Mouse (Mus musculus) adrenal gland, adult 2 months (tissue): ENCODE results near the gene Wfdc2. TPM values are rescaled to one million over a fixed set of nuclear protein-coding genes. Genes with fewer than 3 reads are reported as not detected.
A peak's percentile ranks its signal among the peaks of the same experiment; 100 is the strongest.
"Not testable (repeated sequence)": the region's sequence is repeated elsewhere in the genome, so short reads cannot be mapped to it uniquely, and the experiment has no call there.

ENCODE experiments used
- DNase-seq: peaks from one replicate; pipeline ENCODE4 v3.0.0; 2021
- polyA plus RNA-seq: library from polyadenylated mRNA; depleted of rRNA; stranded (reverse); fragments of >200 nt; gene quantifications from 2 replicates; pipeline ENCODE4 v1.2.3, GENCODE M21; 2012
- total RNA-seq, 2 experiments: library from RNA; stranded (reverse); gene quantifications; 2 replicates each; pipeline ENCODE4 v1.2.3; 2021

Wfdc2 gene
- total and polyA plus RNA-seq, 3 experiments, result 0.51 TPM; not detected in 2

- no peak for DNase-seq
Observed at GRCm38 (mm10) chr2:164549338-164549737, 12.9 kb upstream of the Wfdc2 start.

- DNase-seq, result no peak
Observed at GRCm38 (mm10) chr2:164549963-164550894, 12.0 kb upstream of the Wfdc2 start.

GRCm38 (mm10) chr2:164550895-164551269 lies 11.3 kb upstream of the Wfdc2 start:
- no peak for DNase-seq

- DNase-seq, result no peak
Observed at GRCm38 (mm10) chr2:164551502-164551901, 10.7 kb upstream of the Wfdc2 start.

- no peak for DNase-seq
Observed at GRCm38 (mm10) chr2:164558426-164558825, 3.8 kb upstream of the Wfdc2 start.

GRCm38 (mm10) chr2:164558991-164559645 lies 3.1 kb upstream of the Wfdc2 start:
- DNase-seq, result no peak

- DNase-seq, result peak; percentile 76
Observed at GRCm38 (mm10) chr2:164560106-164560505, 2.1 kb upstream of the Wfdc2 start.

- DNase-seq, result peak; percentile 10
Observed at GRCm38 (mm10) chr2:164563339-164564038, 1.3 kb downstream of the Wfdc2 start.

GRCm38 (mm10) chr2:164564346-164564745 lies 2.1 kb downstream of the Wfdc2 start:
- DNase-seq, result no peak

GRCm38 (mm10) chr2:164566997-164567396 lies 4.8 kb downstream of the Wfdc2 start:
- DNase-seq, result no peak

GRCm38 (mm10) chr2:164567460-164567859 lies 5.2 kb downstream of the Wfdc2 start:
- DNase-seq, result no peak

GRCm38 (mm10) chr2:164573359-164573758 lies 11.1 kb downstream of the Wfdc2 start, which contains the start of gene Spint3:
Spint3 (minus strand) TSS chr2:164573459.
- DNase-seq, result not testable (repeated sequence)

GRCm38 (mm10) chr2:164585025-164585725 lies 23.0 kb downstream of the Wfdc2 start, which contains the start of gene Wfdc6a:
Wfdc6a (minus strand) TSS chr2:164585447.
- peak; percentile 34 for DNase-seq

GRCm38 (mm10) chr2:164592014-164592413 lies 29.8 kb downstream of the Wfdc2 start:
- peak; percentile 33 for DNase-seq

- no peak for DNase-seq
Observed at GRCm38 (mm10) chr2:164593494-164593893, 31.3 kb downstream of the Wfdc2 start, which contains the start of gene Eppin. Eppin (minus strand) TSS chr2:164593594.

- DNase-seq, result no peak
Observed at GRCm38 (mm10) chr2:164600179-164600578, 38.0 kb downstream of the Wfdc2 start.

- no peak for DNase-seq
Observed at GRCm38 (mm10) chr2:164603482-164603881, 41.3 kb downstream of the Wfdc2 start.

GRCm38 (mm10) chr2:164604411-164604810 lies 42.2 kb downstream of the Wfdc2 start:
- no peak for DNase-seq

GRCm38 (mm10) chr2:164608781-164609180 lies 46.6 kb downstream of the Wfdc2 start:
- DNase-seq, result peak; percentile 68

GRCm38 (mm10) chr2:164613471-164613870 lies 51.3 kb downstream of the Wfdc2 start, which contains the start of the genes Wfdc6b and Wfdc8:
Wfdc6b (plus strand) TSS chr2:164613522.
Wfdc8 (minus strand) TSS chr2:164613626.
- peak; percentile 38 for DNase-seq

- no peak for DNase-seq
Observed at GRCm38 (mm10) chr2:164615386-164615785, 53.2 kb downstream of the Wfdc2 start.
